Mouse (Mus musculus) G1E (cell line): Measurements from ENCODE around the gene Gm7233. TPM values are rescaled to one million over a fixed set of nuclear protein-coding genes. Genes with fewer than 3 reads are reported as not detected.
"Not testable (repeated sequence)": the region's sequence is repeated elsewhere in the genome, so short reads cannot be mapped to it uniquely, and the experiment has no call there.

Experiments used
- ATAC-seq: 2 replicates; pipeline ENCODE4 v1.8.0; 2016; ENCODE audit warnings: mild to moderate bottlenecking; ENCODE audit not compliant: insufficient number of reproducible peaks, poor library complexity, low FRiP score, severe bottlenecking; ENCODE audit errors: extremely low read depth
- DNase-seq: peaks from one replicate; pipeline ENCODE4 v3.0.0; 2012; ENCODE audit warnings: low spot score
- H3K27me3 ChIP-seq: 2 replicates; pipeline ENCODE4 v1.6.1; 2012; ENCODE audit warnings: mild to moderate bottlenecking, low read length, inconsistent platforms; ENCODE audit not compliant: insufficient read depth
- H3K36me3 ChIP-seq: replicated peaks from 2 replicates; pipeline ENCODE3; 2012; ENCODE audit warnings: mild to moderate bottlenecking, inconsistent platforms
- H3K4me1 ChIP-seq: 2 replicates; pipeline ENCODE4 v1.6.1; 2012; ENCODE audit warnings: low read depth, low read length, inconsistent platforms, mixed read lengths; ENCODE audit not compliant: insufficient read depth
- H3K4me3 ChIP-seq: 2 replicates; pipeline ENCODE4 v1.5.1; 2012; ENCODE audit warnings: low read depth, mild to moderate bottlenecking, inconsistent platforms, low read length, moderate library complexity, mixed read lengths
- H3K9me3 ChIP-seq: replicated peaks from 2 replicates; pipeline ENCODE4 v1.6.1; 2012; ENCODE audit warnings: inconsistent platforms
- polyA plus RNA-seq: library from polyadenylated mRNA; stranded (reverse); fragments of >175 nt; gene quantifications from 2 replicates; pipeline ENCODE4 v1.2.3, GENCODE M21; 2012
- total RNA-seq, 2 experiments: library from RNA; stranded (forward) in 1 of 2; stranded (reverse) in 1 of 2; fragments of 200-1000 nt in 1 of 2; fragments of >200 nt in 1 of 2; fragmentation: Nextera tagmentation in 1 of 2; gene quantifications; 2 replicates each; pipeline ENCODE4 v1.2.3; 2014 to 2017

Gm7233 gene
- total RNA-seq (2014; fragmentation: Nextera tagmentation) (not detected in 2 replicates), total RNA-seq (2017) (0.06 TPM in 1 of 2 replicates, not detected in the other), polyA plus RNA-seq (not detected in 2 replicates)

DNA sequence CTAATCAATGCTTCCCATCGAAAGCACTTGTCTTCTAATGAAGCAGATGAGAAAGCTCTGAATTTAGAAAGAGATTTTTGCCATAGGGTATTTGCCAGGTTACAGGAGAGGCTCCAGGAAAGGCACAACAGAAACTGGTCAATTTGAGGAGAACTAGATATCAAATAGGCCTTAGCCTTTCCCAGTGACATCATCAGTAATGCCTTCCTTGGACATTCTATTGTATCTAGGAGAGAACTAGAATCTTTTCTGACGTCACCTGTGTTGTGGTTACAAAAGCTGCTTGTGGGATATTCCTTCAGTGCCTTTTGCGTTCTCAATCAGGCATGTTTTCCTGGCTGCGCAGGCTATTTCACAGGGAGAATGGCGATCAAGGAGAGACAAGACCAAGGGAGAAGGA, at the start of gene Gm7233:
Gene Gm7233 (plus strand): TSS at position 301 of the 400 bp plus-strand sequence.
- H3K27me3 ChIP-seq, H3K36me3 ChIP-seq, H3K4me1 ChIP-seq, H3K9me3 ChIP-seq, H3K4me3 ChIP-seq, ATAC-seq, DNase-seq: not testable (repeated sequence)

DNA sequence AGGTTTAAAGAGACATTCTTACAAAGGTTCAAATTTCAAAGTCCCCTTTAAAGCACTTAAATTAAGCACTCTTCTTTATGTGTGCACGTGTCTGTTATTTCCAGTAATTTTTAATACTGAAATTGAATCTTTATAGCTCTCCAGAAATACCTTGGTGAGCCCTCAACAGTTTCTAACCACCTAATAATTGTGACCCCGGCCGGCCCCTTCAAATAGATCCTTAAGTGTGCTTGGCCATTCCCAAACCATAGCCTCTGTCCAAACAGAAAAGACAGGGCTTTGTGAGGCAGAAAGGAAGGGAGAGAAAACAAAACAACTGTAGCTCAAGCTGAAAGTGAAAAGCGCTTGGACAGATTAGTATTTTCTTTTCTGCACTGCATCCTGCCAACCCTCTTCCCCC, 12.5 kb upstream of the Gm7233 start:
- H3K9me3 ChIP-seq, H3K4me3 ChIP-seq, H3K36me3 ChIP-seq, H3K27me3 ChIP-seq, ATAC-seq, H3K4me1 ChIP-seq, DNase-seq: not testable (repeated sequence)

DNA sequence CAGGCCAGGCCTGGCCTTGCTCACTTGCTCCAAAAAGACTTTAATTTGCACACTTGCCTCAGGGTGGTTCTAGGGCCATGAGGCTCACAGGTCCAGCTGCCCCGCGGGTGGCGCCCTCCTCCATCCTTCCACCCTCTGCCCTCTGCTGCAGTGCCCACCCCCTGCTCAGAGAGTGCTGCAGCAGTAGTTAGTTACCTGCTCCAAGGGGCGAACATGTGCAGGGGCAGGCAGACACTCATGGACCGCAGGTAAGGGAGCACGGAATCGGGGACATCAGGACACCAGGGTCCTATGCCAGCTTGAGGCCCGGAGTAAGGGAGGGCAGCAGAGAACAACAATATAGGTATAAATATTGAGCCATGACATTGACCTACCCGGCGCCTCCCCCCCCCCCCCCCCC, 11.7 kb upstream of the Gm7233 start:
- H3K36me3 ChIP-seq, DNase-seq, ATAC-seq, H3K9me3 ChIP-seq, H3K4me1 ChIP-seq, H3K27me3 ChIP-seq, H3K4me3 ChIP-seq: not testable (repeated sequence)

DNA sequence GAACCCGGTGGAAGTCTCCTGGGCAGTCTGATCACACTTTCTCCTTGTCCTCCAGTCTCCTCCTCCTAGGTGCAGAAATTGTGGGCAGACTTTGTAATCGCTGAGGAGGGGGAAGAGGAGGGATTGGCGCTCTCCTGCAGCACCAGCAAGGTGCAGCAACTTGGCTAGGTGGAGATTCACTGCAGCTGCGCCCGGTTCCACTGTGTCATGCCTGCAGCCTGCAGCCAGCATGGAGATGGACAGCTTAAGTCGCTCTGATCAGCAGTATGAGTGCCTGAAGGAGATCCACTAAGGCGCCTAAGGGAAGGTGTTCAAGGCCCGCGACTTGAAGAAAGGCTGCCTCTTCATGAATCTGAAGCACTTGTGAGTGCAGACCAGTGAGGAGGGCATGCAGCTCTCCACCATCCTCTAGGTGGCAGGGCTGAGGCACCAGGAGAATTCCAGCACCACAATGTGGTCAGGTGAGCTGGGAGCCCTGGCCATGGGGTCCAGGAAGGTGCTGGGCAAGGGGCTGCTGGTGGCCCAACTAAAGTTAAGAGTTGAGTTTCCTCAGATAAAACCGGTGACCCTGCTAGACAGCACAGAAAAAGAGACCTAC, 11.0 kb upstream of the Gm7233 start:
- H3K27me3 ChIP-seq, H3K36me3 ChIP-seq, DNase-seq, ATAC-seq, H3K4me1 ChIP-seq, H3K9me3 ChIP-seq, H3K4me3 ChIP-seq: not testable (repeated sequence)

DNA sequence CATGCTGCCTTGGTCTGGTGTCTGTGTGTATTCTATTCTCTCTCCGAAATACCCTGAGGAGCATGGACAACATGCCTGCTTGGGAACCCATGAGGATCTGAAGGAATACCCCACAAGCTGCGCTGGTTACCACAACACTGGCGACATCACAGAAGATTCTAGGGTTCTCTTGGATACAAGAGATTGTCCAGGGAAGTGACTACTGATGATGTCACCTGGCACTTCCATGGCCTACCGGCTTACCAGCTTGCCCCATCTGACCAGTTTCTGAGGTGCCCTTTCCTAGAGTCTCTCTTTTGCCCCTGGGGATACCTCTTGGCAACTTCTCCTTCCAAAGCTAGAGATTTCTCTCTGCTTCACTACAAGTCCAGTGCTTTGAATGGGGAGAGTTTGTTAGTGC, 55.5 kb downstream of the Gm7233 start, which contains the start of gene Gm8122:
Gene Gm8122 (minus strand): TSS at position 101 of the 400 bp plus-strand sequence.
- DNase-seq, H3K27me3 ChIP-seq, H3K9me3 ChIP-seq, H3K4me3 ChIP-seq, H3K36me3 ChIP-seq, ATAC-seq, H3K4me1 ChIP-seq: not testable (repeated sequence)

Other genes starting within 250 kb of the Gm7233 start
- not detected in 2 replicates for gene Gm8082, start 186.2 kb upstream of the Gm7233 start, total RNA-seq (2014; fragmentation: Nextera tagmentation)
- gene Gm8082, start 186.2 kb upstream of the Gm7233 start, total RNA-seq (2017), result 0.23 TPM in 1 of 2 replicates, not detected in the other
- not detected in 2 replicates for gene Gm8082, start 186.2 kb upstream of the Gm7233 start, polyA plus RNA-seq
- gene Gm10376, start 164.2 kb upstream of the Gm7233 start, total RNA-seq (2014; fragmentation: Nextera tagmentation), result not detected in 2 replicates
- gene Gm10376, start 164.2 kb upstream of the Gm7233 start, total RNA-seq (2017), result 0.64 and 0.76 TPM in 2 replicates
- gene Gm10376, start 164.2 kb upstream of the Gm7233 start, polyA plus RNA-seq, result not detected in 2 replicates
- not detected in 2 replicates for gene Gm8094, start 103.2 kb upstream of the Gm7233 start, total RNA-seq (2014; fragmentation: Nextera tagmentation)
- gene Gm8094, start 103.2 kb upstream of the Gm7233 start, total RNA-seq (2017), result not detected in 2 replicates
- not detected in 2 replicates for gene Gm8094, start 103.2 kb upstream of the Gm7233 start, polyA plus RNA-seq
- not detected in 2 replicates for gene Gm8104, start 79.3 kb upstream of the Gm7233 start, total RNA-seq (2014; fragmentation: Nextera tagmentation)
- gene Gm8104, start 79.3 kb upstream of the Gm7233 start, total RNA-seq (2017), result not detected in 2 replicates
- gene Gm8104, start 79.3 kb upstream of the Gm7233 start, polyA plus RNA-seq, result not detected in 2 replicates
- gene Gm8122, start 55.4 kb downstream of the Gm7233 start, total RNA-seq (2014; fragmentation: Nextera tagmentation), result not detected in 2 replicates
- not detected in 2 replicates for gene Gm8122, start 55.4 kb downstream of the Gm7233 start, total RNA-seq (2017)
- not detected in 2 replicates for gene Gm8122, start 55.4 kb downstream of the Gm7233 start, polyA plus RNA-seq
- 0.53 TPM in 1 of 2 replicates, not detected in the other for gene Gm8126, start 78.8 kb downstream of the Gm7233 start, total RNA-seq (2014; fragmentation: Nextera tagmentation)
- gene Gm8126, start 78.8 kb downstream of the Gm7233 start, total RNA-seq (2017), result 0.17 and 0.66 TPM in 2 replicates
- gene Gm8126, start 78.8 kb downstream of the Gm7233 start, polyA plus RNA-seq, result not detected in 2 replicates
- gene Gm9732, start 95.2 kb downstream of the Gm7233 start, total RNA-seq (2014; fragmentation: Nextera tagmentation), result 14.6 and 23.0 TPM in 2 replicates
- gene Gm9732, start 95.2 kb downstream of the Gm7233 start, total RNA-seq (2017), result 9.5 and 11.7 TPM in 2 replicates
- gene Gm9732, start 95.2 kb downstream of the Gm7233 start, polyA plus RNA-seq, result 0.24 and 0.56 TPM in 2 replicates
- not detected in 2 replicates for gene Gm8127, start 114.0 kb downstream of the Gm7233 start, total RNA-seq (2014; fragmentation: Nextera tagmentation)
- not detected in 2 replicates for gene Gm8127, start 114.0 kb downstream of the Gm7233 start, total RNA-seq (2017)
- not detected in 2 replicates for gene Gm8127, start 114.0 kb downstream of the Gm7233 start, polyA plus RNA-seq
- not detected in 2 replicates for gene 1700001F09Rik, start 167.9 kb downstream of the Gm7233 start, total RNA-seq (2014; fragmentation: Nextera tagmentation)
- 0.33 TPM in 1 of 2 replicates, not detected in the other for gene 1700001F09Rik, start 167.9 kb downstream of the Gm7233 start, total RNA-seq (2017)
- not detected in 2 replicates for gene 1700001F09Rik, start 167.9 kb downstream of the Gm7233 start, polyA plus RNA-seq
- gene Gm8138, start 236.5 kb downstream of the Gm7233 start, total RNA-seq (2014; fragmentation: Nextera tagmentation), result not detected in 2 replicates
- gene Gm8138, start 236.5 kb downstream of the Gm7233 start, total RNA-seq (2017), result 0.06 and 0.55 TPM in 2 replicates
- gene Gm8138, start 236.5 kb downstream of the Gm7233 start, polyA plus RNA-seq, result not detected in 2 replicates